ENCODE assay signal across 23 mouse cellular contexts in the genomic region with DNA sequence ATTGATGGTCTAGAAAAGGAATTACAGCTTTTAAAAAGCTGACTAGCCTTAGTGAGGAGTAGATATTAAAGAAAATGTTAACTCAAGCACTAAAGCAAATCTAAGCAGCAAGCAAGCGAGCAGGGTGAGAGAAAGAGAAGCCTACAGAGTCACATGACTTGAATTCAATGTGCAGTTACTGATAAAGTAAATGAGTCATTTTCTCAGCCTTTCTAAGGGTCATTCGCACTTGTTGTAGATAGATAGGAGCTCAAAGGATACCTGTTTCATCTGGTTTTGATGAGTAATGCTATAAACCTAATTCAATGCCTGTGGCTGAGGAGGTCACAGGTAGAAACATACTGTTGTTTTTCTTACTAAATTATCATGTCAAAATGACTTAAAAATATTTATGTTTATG.
DNase-seq lines count a peak whose midpoint lies in the region; ATAC-seq and TF ChIP-seq lines count a peak whose summit lies in the region.
"Had no signal": no experiment of that assay in that cellular context is flagged by ENCODE, and none has a peak within 500 bp of the region (broad histone marks: within the 10 kb centered on the region; RNA-seq: fewer than 3 reads in every experiment).

No protein-coding gene starts in this region.

- no peaks in the 10 kb centered on the region for H3K4me1 ChIP-seq in midbrain, embryonic 11.5 days (ENCODE audit: control insufficient read depth, insufficient read depth, low read length)
- no peaks in the 10 kb centered on the region for H3K4me1 ChIP-seq in midbrain, postnatal 0 days (ENCODE audit: insufficient read depth, low read length)
- H3K4me1 ChIP-seq in MEL (ENCODE audit: control insufficient read depth in 1 of 2, insufficient read depth in 2 of 2, low read length in 2 of 2): no peaks in the 10 kb centered on the region
- no peaks in the 10 kb centered on the region for H3K4me1 ChIP-seq in intestine, embryonic 15.5 days (replicated peaks)
- no peaks in the 10 kb centered on the region for H3K4me1 ChIP-seq in intestine, postnatal 0 days (replicated peaks; ENCODE audit: control insufficient read depth, insufficient read depth, low read length)
- H3K4me1 ChIP-seq in heart, embryonic 12.5 days (replicated peaks): no peaks in the 10 kb centered on the region
- H3K4me1 ChIP-seq: embryonic facial prominence, embryonic 10.5 days; embryonic facial prominence, embryonic 12.5 days had no signal

- TF ChIP-seq RAD21 in MEL (IDR thresholded peaks at IDR 0.05; ENCODE audit: low read depth, low read length): no peak

- H3K9ac ChIP-seq in midbrain, embryonic 11.5 days (ENCODE audit: low read length): no peak overlapping the region
- H3K9ac ChIP-seq in midbrain, postnatal 0 days (replicated peaks; ENCODE audit: low read length, poor library complexity, severe bottlenecking): no peak overlapping the region
- no peak overlapping the region for H3K9ac ChIP-seq in MEL (ENCODE audit: control insufficient read depth, low read depth, low read length, poor library complexity, severe bottlenecking)
- no peak overlapping the region for H3K9ac ChIP-seq in intestine, embryonic 15.5 days
- H3K9ac ChIP-seq in intestine, postnatal 0 days (ENCODE audit: low read depth, low read length): no peak overlapping the region
- H3K9ac ChIP-seq in heart, embryonic 12.5 days: no peak overlapping the region
- H3K9ac ChIP-seq: embryonic facial prominence, embryonic 12.5 days; forebrain, embryonic 13.5 days; forebrain, embryonic 15.5 days; forebrain, postnatal 0 days had no signal

- H3K9me3 ChIP-seq in midbrain, embryonic 11.5 days (ENCODE audit: control insufficient read depth, low read length): no peaks in the 10 kb centered on the region
- H3K9me3 ChIP-seq in midbrain, postnatal 0 days (ENCODE audit: low read length): no peaks in the 10 kb centered on the region
- no peaks in the 10 kb centered on the region for H3K9me3 ChIP-seq in MEL (replicated peaks; ENCODE audit: insufficient read depth, low read length)
- H3K9me3 ChIP-seq in intestine, embryonic 15.5 days: no peaks in the 10 kb centered on the region
- no peaks in the 10 kb centered on the region for H3K9me3 ChIP-seq in intestine, postnatal 0 days (ENCODE audit: control insufficient read depth)
- no peaks in the 10 kb centered on the region for H3K9me3 ChIP-seq in heart, embryonic 12.5 days (replicated peaks)
- H3K9me3 ChIP-seq: embryonic facial prominence, embryonic 10.5 days; embryonic facial prominence, embryonic 12.5 days; forebrain, embryonic 13.5 days; forebrain, embryonic 15.5 days had no signal

- H3K79me2 ChIP-seq in MEL (ENCODE audit: control insufficient read depth, insufficient read depth, low read length, poor library complexity): no peaks in the 10 kb centered on the region

- H3K4me2 ChIP-seq in midbrain, embryonic 11.5 days: no peak overlapping the region
- no peak overlapping the region for H3K4me2 ChIP-seq in midbrain, postnatal 0 days (ENCODE audit: low read depth, low read length, poor library complexity, severe bottlenecking)
- H3K4me2 ChIP-seq in intestine, embryonic 15.5 days (replicated peaks): no peak overlapping the region
- H3K4me2 ChIP-seq in intestine, postnatal 0 days (replicated peaks; ENCODE audit: low read depth): no peak overlapping the region
- no peak overlapping the region for H3K4me2 ChIP-seq in heart, embryonic 12.5 days
- H3K4me2 ChIP-seq: embryonic facial prominence, embryonic 12.5 days; forebrain, embryonic 13.5 days; forebrain, embryonic 15.5 days had no signal

- no peak overlapping the region for H3K27ac ChIP-seq in midbrain, embryonic 11.5 days (ENCODE audit: low read depth, low read length)
- no peak overlapping the region for H3K27ac ChIP-seq in midbrain, postnatal 0 days (ENCODE audit: low read depth, low read length)
- no peak overlapping the region for H3K27ac ChIP-seq in MEL (ENCODE audit: control insufficient read depth, low read depth, low read length)
- H3K27ac ChIP-seq in intestine, embryonic 15.5 days: no peak overlapping the region
- H3K27ac ChIP-seq in intestine, postnatal 0 days (ENCODE audit: low read depth, low read length): no peak overlapping the region
- no peak overlapping the region for H3K27ac ChIP-seq in heart, embryonic 12.5 days (ENCODE audit: poor library complexity, severe bottlenecking)
- no peak overlapping the region for H3K27ac ChIP-seq in left cerebral cortex, adult 2 months
- H3K27ac ChIP-seq: embryonic facial prominence, embryonic 10.5 days; embryonic facial prominence, embryonic 12.5 days; forebrain, embryonic 13.5 days; forebrain, embryonic 15.5 days had no signal

- no peak for TF ChIP-seq POLR2A in MEL (IDR thresholded peaks at IDR 0.05; ENCODE audit: control insufficient read depth in 1 of 2, insufficient read depth in 1 of 2, low read depth in 1 of 2, low read length in 2 of 2, poor library complexity in 1 of 2)

- DNase-seq in midbrain, embryonic 11.5 days (ENCODE audit: low spot score, missing footprints): peak; percentile 35
- DNase-seq in midbrain, postnatal 0 days (ENCODE audit: low spot score): no peak
- peak; percentile 50 for DNase-seq in MEL (ENCODE audit: low read depth, low spot score)
- no peak for DNase-seq in left cerebral cortex, postnatal 14 days (ENCODE audit: low spot score in 2 of 2)
- DNase-seq in left cerebral cortex, adult 2 months (ENCODE audit: extremely low spot score in 1 of 2, low spot score in 2 of 2): no peak
- DNase-seq: adrenal gland, adult 8-10 months; adrenal gland, postnatal 14 days; adrenal gland, postnatal 36 days; cerebellum, adult 11-12 months; cerebellum, adult 2 months; cerebellum, adult 9-10 months; cerebellum, postnatal 10 days; cerebellum, postnatal 25 days; forebrain, postnatal 0 days had no signal

- H3K27me3 ChIP-seq in midbrain, embryonic 11.5 days (ENCODE audit: control insufficient read depth, insufficient read depth, low read length): no peaks in the 10 kb centered on the region
- no peaks in the 10 kb centered on the region for H3K27me3 ChIP-seq in midbrain, postnatal 0 days (ENCODE audit: insufficient read depth, low read length)
- no peaks in the 10 kb centered on the region for H3K27me3 ChIP-seq in MEL (ENCODE audit: control insufficient read depth in 1 of 2, insufficient read depth in 2 of 2, low read length in 2 of 2)
- H3K27me3 ChIP-seq in intestine, embryonic 15.5 days (replicated peaks): no peaks in the 10 kb centered on the region
- no peaks in the 10 kb centered on the region for H3K27me3 ChIP-seq in intestine, postnatal 0 days (replicated peaks; ENCODE audit: control insufficient read depth, insufficient read depth, low read length)
- no peaks in the 10 kb centered on the region for H3K27me3 ChIP-seq in heart, embryonic 12.5 days (replicated peaks)
- H3K27me3 ChIP-seq: embryonic facial prominence, embryonic 12.5 days; forebrain, embryonic 13.5 days; forebrain, embryonic 15.5 days; Patski had no signal

- peak; percentile 64 to 73 for TF ChIP-seq EP300 in MEL (IDR thresholded peaks at IDR 0.05; ENCODE audit: low read depth in 1 of 2, low read length in 2 of 2)

- 88% methylated on average over 2 of the region's 2 CpGs for WGBS in midbrain, embryonic 11.5 days
- 70% methylated on average over 2 of the region's 2 CpGs for WGBS in midbrain, postnatal 0 days
- WGBS in intestine, embryonic 15.5 days: 58% methylated on average over 2 of the region's 2 CpGs
- 34% methylated on average over 2 of the region's 2 CpGs for WGBS in intestine, postnatal 0 days
- WGBS in heart, embryonic 12.5 days: 54% methylated on average over 2 of the region's 2 CpGs

- intact Hi-C loops in left cerebral cortex, postnatal 14 days (cut with DNase I): no loop called here
- intact Hi-C loops in left cerebral cortex, adult 2 months (cut with DNase I): no loop called here

- no peak overlapping the region for H3K4me3 ChIP-seq in midbrain, embryonic 11.5 days (ENCODE audit: low read depth, low read length)
- no peak overlapping the region for H3K4me3 ChIP-seq in midbrain, postnatal 0 days (ENCODE audit: low read depth, low read length)
- H3K4me3 ChIP-seq in MEL (ENCODE audit: control insufficient read depth in 1 of 2, insufficient read depth in 1 of 2, low read depth in 2 of 2, low read length in 2 of 2): no peak overlapping the region
- H3K4me3 ChIP-seq in intestine, embryonic 15.5 days (replicated peaks): no peak overlapping the region
- no peak overlapping the region for H3K4me3 ChIP-seq in intestine, postnatal 0 days (ENCODE audit: low read depth, low read length)
- H3K4me3 ChIP-seq in heart, embryonic 12.5 days: no peak overlapping the region
- H3K4me3 ChIP-seq in left cerebral cortex, adult 2 months: no peak overlapping the region
- H3K4me3 ChIP-seq: embryonic facial prominence, embryonic 10.5 days; embryonic facial prominence, embryonic 12.5 days; forebrain, embryonic 13.5 days; forebrain, embryonic 15.5 days had no signal

- ATAC-seq in midbrain, embryonic 11.5 days (ENCODE audit: low FRiP score): no peak
- ATAC-seq in midbrain, postnatal 0 days (ENCODE audit: low FRiP score): no peak
- peak; percentile 71 for ATAC-seq in intestine, embryonic 15.5 days
- ATAC-seq in intestine, postnatal 0 days: peak; percentile 69
- no peak for ATAC-seq in heart, embryonic 12.5 days (ENCODE audit: insufficient number of reproducible peaks, low FRiP score)
- ATAC-seq: activated CD4-positive, CD25-positive, alpha-beta regulatory T cell, adult 4 months; forebrain, embryonic 13.5 days; forebrain, embryonic 15.5 days; forebrain, postnatal 0 days; Patski had no signal

- no peaks in the 10 kb centered on the region for H3K36me3 ChIP-seq in midbrain, embryonic 11.5 days (ENCODE audit: control insufficient read depth, insufficient read depth, low read length)
- no peaks in the 10 kb centered on the region for H3K36me3 ChIP-seq in midbrain, postnatal 0 days (ENCODE audit: insufficient read depth, low read length)
- no peaks in the 10 kb centered on the region for H3K36me3 ChIP-seq in MEL (ENCODE audit: control insufficient read depth in 1 of 2, insufficient read depth in 2 of 2, low read length in 2 of 2)
- no peaks in the 10 kb centered on the region for H3K36me3 ChIP-seq in intestine, embryonic 15.5 days
- H3K36me3 ChIP-seq in intestine, postnatal 0 days (ENCODE audit: control insufficient read depth, insufficient read depth): no peaks in the 10 kb centered on the region
- no peaks in the 10 kb centered on the region for H3K36me3 ChIP-seq in heart, embryonic 12.5 days
- H3K36me3 ChIP-seq: embryonic facial prominence, embryonic 10.5 days; embryonic facial prominence, embryonic 12.5 days; forebrain, embryonic 15.5 days had no signal

- TF ChIP-seq CTCF in midbrain, postnatal 0 days (IDR thresholded peaks at IDR 0.05): no peak
- no peak for TF ChIP-seq CTCF in MEL (IDR thresholded peaks at IDR 0.05 in 2 of 3, conservative IDR thresholded peaks at IDR 0.05 in 1 of 3; ENCODE audit: control insufficient read depth in 1 of 3, insufficient read depth in 1 of 3, low read depth in 2 of 3, low read length in 3 of 3, poor library complexity in 1 of 3, severe bottlenecking in 1 of 3)
- no peak for TF ChIP-seq CTCF in intestine, postnatal 0 days (IDR thresholded peaks at IDR 0.05; ENCODE audit: low read depth)
- no peak for TF ChIP-seq CTCF in left cerebral cortex, adult 2 months (IDR thresholded peaks at IDR 0.05)

TF ChIP-seq in MEL, 35 proteins besides CTCF, POLR2A, EP300 and RAD21 (continues in another document):
- TF ChIP-seq CHD2 (IDR thresholded peaks at IDR 0.05; ENCODE audit: low read length) (no peak), E2F4 (IDR thresholded peaks at IDR 0.05; ENCODE audit: borderline replicate concordance, low read depth, low read length) (no peak), MYC (IDR thresholded peaks at IDR 0.05; ENCODE audit: low read depth, low read length) (no peak)

Comparison
In these comparisons a context has a peak if more than half of its experiments do, and no peak if none do; other contexts are left out.
1. DNase-seq: peak in midbrain, embryonic 11.5 days (single experiment) and MEL (single experiment); none in midbrain, postnatal 0 days (single experiment), left cerebral cortex, postnatal 14 days (0 of 2) and left cerebral cortex, adult 2 months (0 of 2).
2. ATAC-seq: peak in intestine, embryonic 15.5 days (single experiment) and intestine, postnatal 0 days (single experiment); none in midbrain, embryonic 11.5 days (single experiment), midbrain, postnatal 0 days (single experiment) and heart, embryonic 12.5 days (single experiment).